Mouse (Mus musculus) stomach, postnatal 0 days (tissue): ENCODE measurements at regions not wholly inside any gene's neighbourhood (a gene's known extent, or its start where the extent isn't known, plus 50 kb on each side); places are given as distances from the start of the nearest gene placed in this dataset.

Experiments used
- ATAC-seq: fragments of 200-750 bp; cut with Nextera tagmentation; 2 replicates; pipeline ENCODE4 v1.8.0; 2017; ENCODE audit not compliant: low FRiP score, low TSS enrichment
- DNase-seq: peaks from one replicate; pipeline ENCODE4 v3.0.0-alpha.2; 2016; ENCODE audit warnings: low spot score
- H3K27ac ChIP-seq: fragments of 300-500 bp; sonication (generic); replicated peaks from 2 replicates; pipeline ENCODE4 v1.5.1; 2014; ENCODE audit warnings: mild to moderate bottlenecking, control low read depth
- H3K27me3 ChIP-seq: fragments of 300-500 bp; sonication (generic); 2 replicates; pipeline ENCODE4 v1.6.1; 2014; ENCODE audit warnings: low read length; ENCODE audit not compliant: control insufficient read depth, insufficient read depth
- H3K36me3 ChIP-seq: fragments of 300-500 bp; sonication (generic); 2 replicates; pipeline ENCODE4 v1.6.1; 2014; ENCODE audit warnings: low read length, mixed read lengths; ENCODE audit not compliant: control insufficient read depth, insufficient read depth
- H3K4me1 ChIP-seq: fragments of 300-500 bp; sonication (generic); replicated peaks from 2 replicates; pipeline ENCODE4 v1.6.1; 2014; ENCODE audit warnings: antibody characterized with exemption; ENCODE audit not compliant: control insufficient read depth, insufficient read depth
- H3K4me2 ChIP-seq: fragments of 300-500 bp; sonication (generic); replicated peaks from 2 replicates; pipeline ENCODE4 v1.6.1; 2014; ENCODE audit warnings: low read depth, mild to moderate bottlenecking, control low read depth, moderate library complexity
- H3K4me3 ChIP-seq: fragments of 300-500 bp; sonication (generic); 2 replicates; pipeline ENCODE4 v1.5.1; 2014; ENCODE audit warnings: low read depth, low read length, control low read depth
- H3K9ac ChIP-seq: fragments of 300-500 bp; sonication (generic); 2 replicates; pipeline ENCODE4 v1.6.1; 2014; ENCODE audit warnings: mild to moderate bottlenecking, low read length, control low read depth, mixed read lengths
- H3K9me3 ChIP-seq: fragments of 300-500 bp; sonication (generic); 2 replicates; pipeline ENCODE4 v1.6.1; 2016; ENCODE audit warnings: low read length; ENCODE audit not compliant: control insufficient read depth
- CTCF ChIP-seq: IDR thresholded peaks from 2 replicates; pipeline ENCODE4 v1.5.1; 2016; ENCODE audit warnings: antibody characterized with exemption, low read depth, mild to moderate bottlenecking, moderate library complexity
- EP300 ChIP-seq: optimal IDR thresholded peaks from 2 replicates; pipeline ENCODE3; 2016; ENCODE audit warnings: antibody characterized with exemption
- WGBS: fragments of 180-500 bp; shearing (Covaris S2); extraction: QIAGEN DNeasy Blood & Tissue Kit; methylation state at CpG from one replicate; pipeline ENCODE4 v1.1.7; 2014; 5-methylcytosine and 5-hydroxymethylcytosine counted together

GRCm38 (mm10) chr16:78144146-78144545 is 157.1 kb upstream of the Cxadr start:
- Histone ChIP-seq H3K9me3 (no peaks in the 10 kb centered on the region), H3K4me1 (no peaks in the 10 kb centered on the region), H3K27ac (0 out of 2 replicates have a peak overlapping the region, but pooled peaks have one; percentile 35), H3K27me3 (no peaks in the 10 kb centered on the region), H3K4me3 (no peak overlapping the region), H3K9ac (no peak overlapping the region), H3K36me3 (no peaks in the 10 kb centered on the region), H3K4me2 (no peak overlapping the region)
- no peak for ATAC-seq
- TF ChIP-seq EP300 = no peak
- peak; percentile 10; the same call in 1 of the 2 replicates for TF ChIP-seq CTCF
- WGBS = 19% methylated on average over 1 of the region's 1 CpGs
- no peak for DNase-seq

- no peak for ATAC-seq
- DNase-seq = no peak
- no peak overlapping the region for H3K27ac ChIP-seq
- 41% methylated on average over 5 of the region's 5 CpGs for WGBS
- no peak overlapping the region for H3K4me3 ChIP-seq
- H3K27me3 ChIP-seq = no peaks in the 10 kb centered on the region
- TF ChIP-seq EP300 (no peak), CTCF (no peak)
- H3K4me2 ChIP-seq = no peak overlapping the region
- no peaks in the 10 kb centered on the region for H3K9me3 ChIP-seq
- no peaks in the 10 kb centered on the region for H3K4me1 ChIP-seq
- no peaks in the 10 kb centered on the region for H3K36me3 ChIP-seq
- no peak overlapping the region for H3K9ac ChIP-seq
Observed at GRCm38 (mm10) chr16:78135501-78135900, 165.8 kb upstream of the Cxadr start.

GRCm38 (mm10) chr16:78134531-78134930 is 166.8 kb upstream of the Cxadr start:
- no peaks in the 10 kb centered on the region for H3K4me1 ChIP-seq
- H3K27me3 ChIP-seq = no peaks in the 10 kb centered on the region
- H3K9ac ChIP-seq = no peak overlapping the region
- ATAC-seq (no peak), DNase-seq (no peak)
- WGBS = 77% methylated on average over 7 of the region's 7 CpGs
- no peaks in the 10 kb centered on the region for H3K9me3 ChIP-seq
- H3K4me2 ChIP-seq = no peak overlapping the region
- H3K27ac ChIP-seq = no peak overlapping the region
- TF ChIP-seq CTCF (no peak), EP300 (no peak)
- H3K36me3 ChIP-seq = no peaks in the 10 kb centered on the region
- H3K4me3 ChIP-seq = no peak overlapping the region

GRCm38 (mm10) chr16:78121668-78122067 is 179.6 kb upstream of the Cxadr start:
- no peaks in the 10 kb centered on the region for H3K27me3 ChIP-seq
- no peak for DNase-seq
- TF ChIP-seq CTCF (no peak), EP300 (no peak)
- ATAC-seq = no peak
- H3K9ac ChIP-seq = no peak overlapping the region
- H3K36me3 ChIP-seq = no peaks in the 10 kb centered on the region
- WGBS = 49% methylated on average over 1 of the region's 1 CpGs
- no peaks in the 10 kb centered on the region for H3K4me1 ChIP-seq
- H3K27ac ChIP-seq = no peak overlapping the region
- no peaks in the 10 kb centered on the region for H3K9me3 ChIP-seq
- no peak overlapping the region for H3K4me3 ChIP-seq
- no peak overlapping the region for H3K4me2 ChIP-seq

- Histone ChIP-seq H3K27ac (no peak overlapping the region), H3K27me3 (no peaks in the 10 kb centered on the region), H3K4me3 (no peak overlapping the region), H3K4me1 (no peaks in the 10 kb centered on the region), H3K9ac (no peak overlapping the region), H3K9me3 (no peaks in the 10 kb centered on the region), H3K36me3 (no peaks in the 10 kb centered on the region), H3K4me2 (no peak overlapping the region)
- 48% methylated on average over 2 of the region's 2 CpGs for WGBS
- no peak for DNase-seq
- ATAC-seq = no peak
- TF ChIP-seq CTCF (no peak), EP300 (no peak)
Observed at GRCm38 (mm10) chr16:78120346-78120899, 180.9 kb upstream of the Cxadr start.

- H3K36me3 ChIP-seq = no peaks in the 10 kb centered on the region
- no peak for ATAC-seq
- H3K27me3 ChIP-seq = no peaks in the 10 kb centered on the region
- H3K9ac ChIP-seq = no peak overlapping the region
- TF ChIP-seq EP300 (no peak), CTCF (no peak)
- no peak overlapping the region for H3K27ac ChIP-seq
- DNase-seq = no peak
- H3K9me3 ChIP-seq = no peaks in the 10 kb centered on the region
- H3K4me2 ChIP-seq = no peak overlapping the region
- no peak overlapping the region for H3K4me3 ChIP-seq
- no peaks in the 10 kb centered on the region for H3K4me1 ChIP-seq
Observed at GRCm38 (mm10) chr16:78104246-78104645, 197.0 kb upstream of the Cxadr start.
